Mouse (Mus musculus) embryonic facial prominence, embryonic 13.5 days (tissue): ENCODE results near the gene Rps12. TPM values are rescaled to one million over a fixed set of nuclear protein-coding genes. Genes with fewer than 3 reads are reported as not detected.
A peak's percentile ranks its signal among the peaks of the same experiment; 100 is the strongest.

Source experiments
- ATAC-seq: fragments of 200-750 bp; cut with Nextera tagmentation; 2 replicates; pipeline ENCODE4 v1.8.0; 2017; ENCODE audit warnings: low read depth; ENCODE audit not compliant: insufficient number of reproducible peaks, insufficient read depth, low FRiP score, low TSS enrichment
- H3K27ac ChIP-seq: fragments of 300-500 bp; sonication (generic); 2 replicates; pipeline ENCODE4 v1.5.1; 2015; ENCODE audit warnings: moderate library complexity, mild to moderate bottlenecking, inconsistent platforms
- H3K27me3 ChIP-seq: fragments of 300-500 bp; sonication (generic); 2 replicates; pipeline ENCODE4 v1.6.1; 2015; ENCODE audit warnings: mild to moderate bottlenecking, inconsistent platforms
- H3K36me3 ChIP-seq: fragments of 300-500 bp; sonication (generic); 2 replicates; pipeline ENCODE4 v1.6.1; 2015; ENCODE audit warnings: mild to moderate bottlenecking, inconsistent platforms
- H3K4me1 ChIP-seq: fragments of 300-500 bp; sonication (generic); 2 replicates; pipeline ENCODE4 v1.6.1; 2015; ENCODE audit warnings: inconsistent platforms
- H3K4me2 ChIP-seq: fragments of 300-500 bp; sonication (generic); 2 replicates; pipeline ENCODE4 v1.6.1; 2015; ENCODE audit warnings: moderate library complexity, mild to moderate bottlenecking, inconsistent platforms
- H3K4me3 ChIP-seq: fragments of 300-500 bp; sonication (generic); 2 replicates; pipeline ENCODE4 v1.5.1; 2015; ENCODE audit warnings: mild to moderate bottlenecking, inconsistent platforms
- H3K9ac ChIP-seq: fragments of 300-500 bp; sonication (generic); 2 replicates; pipeline ENCODE4 v1.6.1; 2015; ENCODE audit warnings: mild to moderate bottlenecking, inconsistent platforms
- H3K9me3 ChIP-seq: fragments of 300-500 bp; sonication (generic); 2 replicates; pipeline ENCODE4 v1.6.1; 2016; ENCODE audit warnings: inconsistent platforms
- WGBS: fragments of 180-500 bp; shearing (Covaris S2); methylation state at CpG from one replicate; pipeline ENCODE4 v1.1.7; 2015; ENCODE audit warnings: mixed read lengths; 5-methylcytosine and 5-hydroxymethylcytosine counted together
- polyA plus RNA-seq: library from polyadenylated mRNA; unstranded; fragments of >200 nt; fragmentation: Nextera tagmentation; extraction: Ambion mirVana; gene quantifications from 2 replicates; pipeline ENCODE4 v1.2.1, GENCODE M21; 2015

Gene Rps12
- polyA plus RNA-seq, 1 experiment from 2014 or later = 245 TPM

GRCm38 (mm10) chr10:23783493-23783884 is 3.6 kb downstream of the Rps12 start:
- peaks cover 30% of the 10 kb centered on the region for H3K4me1 ChIP-seq
- WGBS = 21% methylated on average over 2 of the region's 2 CpGs
- H3K27ac ChIP-seq = no peak overlapping the region
- ATAC-seq = no peak
- no peaks in the 10 kb centered on the region for H3K27me3 ChIP-seq
- H3K9me3 ChIP-seq = no peaks in the 10 kb centered on the region
- no peak overlapping the region for H3K9ac ChIP-seq
- peaks cover 49% of the 10 kb centered on the region for H3K36me3 ChIP-seq
- no peak overlapping the region for H3K4me2 ChIP-seq
- H3K4me3 ChIP-seq = no peak overlapping the region

GRCm38 (mm10) chr10:23782855-23783492 is 4.1 kb downstream of the Rps12 start:
- Histone ChIP-seq H3K36me3 (peaks cover 49% of the 10 kb centered on the region), H3K4me1 (peaks cover 26% of the 10 kb centered on the region), H3K4me2 (no peak overlapping the region), H3K27me3 (no peaks in the 10 kb centered on the region), H3K9me3 (no peaks in the 10 kb centered on the region), H3K4me3 (no peak overlapping the region), H3K9ac (no peak overlapping the region), H3K27ac (peak overlapping the region; percentile 28; the same call in 1 of the 2 replicates)
- 33% methylated on average over 2 of the region's 2 CpGs for WGBS
- ATAC-seq = no peak

DNA sequence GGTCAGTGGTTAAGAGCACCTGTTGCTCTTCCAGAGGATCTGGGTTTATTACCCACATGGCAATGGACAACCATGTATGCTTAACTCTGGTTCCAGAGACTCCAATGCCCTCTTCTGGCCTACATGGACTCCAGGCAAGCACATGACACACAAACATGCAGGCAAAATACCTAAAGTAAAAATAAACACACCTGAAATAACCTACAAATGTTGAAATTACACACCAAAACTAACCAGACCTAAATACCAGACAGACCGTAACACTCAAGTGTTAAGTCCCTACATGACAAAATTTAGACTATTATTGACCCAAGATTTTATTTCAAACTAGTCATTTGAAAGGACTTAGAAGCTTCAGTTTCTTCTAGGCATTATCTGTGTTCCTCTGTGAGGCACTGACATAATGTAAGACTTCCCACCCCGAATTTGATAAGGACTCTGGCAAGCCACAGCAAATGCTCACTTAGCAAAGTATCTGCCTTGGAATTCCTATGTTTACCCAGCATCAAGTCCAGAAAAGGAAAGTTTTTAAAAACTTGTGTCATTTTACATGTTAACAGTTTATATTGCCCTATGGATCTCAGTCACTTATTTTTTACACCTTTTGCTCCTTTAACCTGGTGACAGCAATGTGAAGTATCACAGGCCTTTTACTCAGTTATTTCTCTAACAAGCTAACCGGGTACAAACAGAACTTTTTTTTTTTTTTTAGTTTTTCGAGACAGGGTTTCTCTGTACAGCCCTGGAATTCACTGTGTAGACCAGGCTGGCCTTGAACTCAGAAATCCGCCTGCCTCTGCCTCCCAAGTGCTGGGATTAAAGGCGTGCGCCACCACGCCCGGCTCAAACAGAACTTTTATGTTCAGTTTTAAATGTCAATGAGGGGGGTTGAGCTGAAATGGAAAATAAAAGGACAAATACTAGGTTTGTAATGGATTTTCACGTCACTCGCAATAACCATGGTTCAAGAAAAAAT is 5.0 kb downstream of the Rps12 start:
- Histone ChIP-seq H3K27me3 (no peaks in the 10 kb centered on the region), H3K27ac (no peak overlapping the region), H3K4me3 (no peak overlapping the region), H3K9ac (no peak overlapping the region), H3K4me1 (peaks cover 26% of the 10 kb centered on the region), H3K36me3 (peaks cover 49% of the 10 kb centered on the region), H3K4me2 (no peak overlapping the region), H3K9me3 (no peaks in the 10 kb centered on the region)
- no peak for ATAC-seq
- 83% methylated on average over 11 of the region's 11 CpGs for WGBS

DNA sequence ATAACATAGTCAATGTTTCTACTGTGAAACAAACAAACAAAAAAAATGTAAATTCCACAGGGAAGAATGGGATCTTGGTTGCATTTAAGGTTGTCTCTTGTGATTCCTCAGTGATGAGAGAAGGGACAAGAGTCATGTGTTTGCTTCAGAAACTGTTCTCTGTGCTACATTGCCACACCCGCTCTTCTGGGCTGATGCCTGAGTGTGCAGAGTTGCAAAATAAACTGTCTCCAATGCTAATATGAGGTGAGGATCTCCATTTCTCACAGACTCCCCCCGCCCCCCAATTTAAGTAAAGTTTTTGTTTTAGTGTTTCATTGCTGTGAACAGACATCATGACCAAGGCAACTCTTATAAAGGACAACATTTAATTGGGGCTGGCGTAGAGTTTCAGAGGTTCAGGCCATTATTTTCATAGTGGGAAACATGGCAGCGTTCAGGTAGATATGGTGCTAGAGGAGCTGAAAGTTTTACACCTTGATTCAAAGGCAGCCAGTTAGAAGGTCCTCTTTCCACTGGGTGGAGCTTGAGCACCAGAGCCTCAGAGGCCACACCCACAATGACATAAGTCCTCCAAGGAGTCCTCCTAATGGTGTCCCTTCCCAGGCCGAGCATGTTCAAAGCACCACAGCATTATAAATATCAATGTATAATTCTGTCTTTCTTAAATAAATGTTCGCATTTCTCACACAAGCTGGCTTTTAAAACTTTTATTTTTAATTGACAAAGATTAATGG is 6.4 kb downstream of the Rps12 start:
- Histone ChIP-seq H3K27me3 (no peaks in the 10 kb centered on the region), H3K4me1 (peaks cover 20% of the 10 kb centered on the region), H3K9me3 (no peaks in the 10 kb centered on the region), H3K36me3 (peaks cover 42% of the 10 kb centered on the region), H3K4me2 (no peak overlapping the region), H3K9ac (no peak overlapping the region), H3K27ac (no peak overlapping the region), H3K4me3 (no peak overlapping the region)
- 87% methylated on average over 6 of the region's 6 CpGs for WGBS
- 0 out of 2 replicates have a peak, but pooled peaks have one; percentile 60 for ATAC-seq

DNA sequence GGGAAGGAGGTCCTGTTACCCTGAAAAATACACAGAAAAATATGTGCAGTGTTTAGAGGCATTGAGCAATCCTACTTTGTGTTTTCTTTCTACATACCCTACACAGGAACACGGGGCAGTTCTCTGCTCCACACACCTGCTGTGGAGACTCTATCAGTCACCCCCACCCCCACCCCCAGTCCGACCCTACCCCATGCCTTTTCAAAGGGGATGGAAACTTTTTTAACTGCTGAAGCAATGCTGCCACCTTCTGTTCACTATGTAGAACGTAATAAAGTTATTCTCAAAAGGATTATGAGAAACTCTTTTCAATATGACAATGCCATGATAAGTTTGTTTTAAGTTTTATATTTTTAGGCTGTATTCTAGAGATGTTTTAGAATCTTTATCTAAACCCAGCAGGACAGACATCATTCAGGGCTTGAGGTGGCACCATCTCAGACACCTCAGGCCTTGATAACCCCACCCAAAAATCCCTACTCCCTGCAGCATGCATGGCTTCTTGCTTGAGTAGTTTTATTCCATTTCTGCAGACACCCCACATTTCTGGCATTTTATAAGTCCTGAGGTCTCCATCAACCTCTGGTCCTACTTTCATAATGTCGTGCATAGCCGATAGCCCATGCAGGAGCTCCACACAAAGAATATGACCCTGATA is 9.7 kb downstream of the Rps12 start:
- Histone ChIP-seq H3K4me1 (no peaks in the 10 kb centered on the region), H3K36me3 (peaks cover 12% of the 10 kb centered on the region; the same call in 1 of the 2 replicates), H3K27me3 (no peaks in the 10 kb centered on the region)

DNA sequence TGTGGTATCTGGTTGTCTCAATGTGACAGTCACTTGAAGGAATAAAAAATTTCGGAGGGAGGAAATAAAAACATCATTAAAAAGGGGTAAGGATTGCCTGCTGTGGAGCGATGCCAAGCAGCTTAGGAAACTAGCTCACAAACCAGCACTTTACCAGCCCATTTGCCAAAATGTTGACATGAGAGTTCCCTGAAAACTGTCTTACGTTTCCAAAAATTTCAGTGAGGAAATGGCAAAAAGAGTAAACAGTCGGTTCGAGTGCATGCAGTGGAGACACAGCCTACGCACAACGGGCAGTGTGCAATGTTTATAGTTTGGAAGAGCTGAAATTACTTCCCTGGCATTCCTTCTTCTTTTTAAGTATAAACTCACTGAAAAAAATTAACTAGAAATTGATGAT is 32.9 kb downstream of the Rps12 start:
- Histone ChIP-seq H3K4me1 (peaks cover 8% of the 10 kb centered on the region; the same call in 1 of the 2 replicates), H3K36me3 (no peaks in the 10 kb centered on the region), H3K27me3 (no peaks in the 10 kb centered on the region), H3K27ac (peak overlapping the region; percentile 78; the same call in 1 of the 2 replicates), H3K9ac (no peak overlapping the region), H3K4me3 (no peak overlapping the region), H3K4me2 (peak overlapping the region; percentile 26; the same call in 1 of the 2 replicates), H3K9me3 (no peaks in the 10 kb centered on the region)
- 34% methylated on average over 7 of the region's 7 CpGs for WGBS
- no peak for ATAC-seq

More for the DNA sequence above, 9.7 kb downstream of the Rps12 start:
- Histone ChIP-seq H3K4me2 (no peak overlapping the region), H3K9me3 (no peaks in the 10 kb centered on the region), H3K9ac (no peak overlapping the region), H3K4me3 (no peak overlapping the region), H3K27ac (no peak overlapping the region)
- 34% methylated on average over 5 of the region's 5 CpGs for WGBS
- ATAC-seq = no peak

Other genes with a start within 250 kb of the Rps12 start
- 32.3 and 35.6 TPM in 2 replicates for gene Slc18b1, start 9.7 kb upstream of the Rps12 start, polyA plus RNA-seq
- gene Vnn3, start 64.2 kb upstream of the Rps12 start, polyA plus RNA-seq = not detected in 2 replicates
- 0.41 and 0.63 TPM in 2 replicates for gene Vnn1, start 107.4 kb upstream of the Rps12 start, polyA plus RNA-seq
- gene Taar1, start 133.1 kb upstream of the Rps12 start, polyA plus RNA-seq = not detected in 2 replicates
- gene Taar2, start 151.3 kb upstream of the Rps12 start, polyA plus RNA-seq = 0.27 TPM in 1 of 2 replicates, not detected in the other
- not detected in 2 replicates for gene Taar3, start 162.3 kb upstream of the Rps12 start, polyA plus RNA-seq
- not detected in 2 replicates for gene Taar4, start 173.2 kb upstream of the Rps12 start, polyA plus RNA-seq
- not detected in 2 replicates for gene Taar5, start 183.4 kb upstream of the Rps12 start, polyA plus RNA-seq
- gene Taar6, start 198.4 kb upstream of the Rps12 start, polyA plus RNA-seq = not detected in 2 replicates
- not detected in 2 replicates for gene Taar7a, start 206.2 kb upstream of the Rps12 start, polyA plus RNA-seq
- gene Taar7b, start 212.7 kb upstream of the Rps12 start, polyA plus RNA-seq = not detected in 2 replicates
- not detected in 2 replicates for gene Taar7d, start 239.9 kb upstream of the Rps12 start, polyA plus RNA-seq